Mouse (Mus musculus) adrenal gland, postnatal 4 days (tissue): ENCODE results near the gene Qrfp. TPM values are rescaled to one million over a fixed set of nuclear protein-coding genes. Genes with fewer than 3 reads are reported as not detected.

Experiments
- DNase-seq, 2 experiments: peaks; one replicate each; pipeline ENCODE4 v3.0.0; 2021 to 2022; ENCODE audit warnings: low spot score in 2 of 2, mixed read lengths in 2 of 2
- total RNA-seq, 2 experiments: library from RNA; stranded (reverse); gene quantifications; 2 replicates each; pipeline ENCODE4 v1.2.3; 2021

Gene Qrfp
- total RNA-seq, 2 experiments from 2014 or later = not detected

DNA sequence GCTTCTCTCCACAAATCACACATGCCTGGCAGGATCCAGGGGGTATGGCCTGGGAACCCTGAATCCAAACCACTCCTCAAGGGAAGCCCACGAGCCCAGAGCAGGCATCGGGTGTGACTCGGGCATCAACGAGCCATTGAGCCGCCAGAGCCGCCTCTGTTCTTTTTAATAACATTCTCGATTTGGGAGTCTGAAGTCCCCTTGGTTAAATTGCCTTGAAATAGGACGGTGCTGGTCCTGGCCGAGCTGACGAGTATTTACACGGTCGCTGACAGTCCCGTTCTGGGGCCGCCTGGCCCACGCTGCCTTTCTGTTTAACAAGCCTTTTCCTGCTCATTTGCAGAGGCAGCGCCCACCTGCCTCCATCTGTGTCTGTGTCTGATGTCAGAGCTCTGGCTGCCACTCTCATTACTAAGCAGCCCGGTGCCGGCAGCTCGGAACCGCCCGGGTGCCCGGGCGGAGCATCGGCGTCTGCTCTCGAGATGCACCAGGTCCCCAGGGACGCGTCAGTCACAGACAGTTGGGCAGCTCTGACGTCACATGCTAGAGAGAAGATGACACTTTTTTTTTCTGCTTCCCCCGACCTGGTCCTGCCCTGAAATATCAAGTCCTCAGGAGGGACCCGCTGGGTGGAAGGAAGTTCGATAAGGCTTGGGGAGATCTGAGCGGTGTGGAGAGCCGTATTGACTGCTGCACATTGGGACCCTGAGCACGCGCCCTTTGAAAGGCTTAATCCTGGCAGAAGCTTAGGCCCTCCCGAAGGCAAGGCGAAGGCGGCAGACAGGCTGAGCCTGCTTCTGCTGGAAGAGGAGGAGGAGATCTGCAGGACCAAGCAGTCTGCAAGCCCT lies 12.4 kb upstream of the Qrfp start:
- no peak for DNase-seq

DNA sequence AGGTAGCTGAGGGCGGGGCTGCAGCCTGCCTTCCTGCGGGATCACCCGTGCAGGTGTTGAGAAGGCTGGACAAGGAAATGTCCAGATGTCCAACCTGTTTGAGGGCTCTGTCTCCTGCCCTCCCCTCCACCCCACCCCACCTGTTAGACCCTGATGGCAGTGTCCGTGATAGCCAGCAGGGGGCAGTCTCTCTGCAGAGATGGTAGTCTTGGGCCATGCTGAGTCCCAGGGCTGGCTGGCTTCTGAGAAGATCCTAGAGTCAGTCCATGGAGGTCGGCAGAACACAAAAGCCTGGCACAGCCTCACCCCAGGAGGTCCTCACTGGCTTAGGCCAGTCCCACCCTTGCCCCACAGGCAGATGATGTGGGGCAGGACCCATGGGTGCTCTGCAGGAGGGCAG lies 5.0 kb upstream of the Qrfp start:
- DNase-seq = peak in 1 of 2 experiments; percentile 47

DNA sequence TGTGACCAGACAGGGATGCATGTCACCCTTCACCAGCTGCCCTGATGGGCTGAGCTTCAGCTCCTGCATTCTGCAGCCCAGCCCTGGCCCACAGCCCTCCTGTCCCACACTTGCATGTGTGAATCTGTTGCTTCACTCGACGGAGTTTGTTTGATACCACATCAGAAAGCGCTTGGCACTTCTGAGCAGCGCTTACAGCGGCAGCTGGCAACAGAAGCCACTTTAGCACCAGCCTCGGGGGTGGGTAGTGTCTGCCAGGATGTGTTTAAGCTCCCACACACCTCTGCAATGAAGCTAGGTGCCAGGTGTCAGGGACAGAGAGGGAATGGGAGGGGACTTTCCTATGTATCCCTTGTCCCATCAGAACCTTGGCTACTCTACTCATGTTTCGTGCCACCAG lies 4.3 kb upstream of the Qrfp start:
- DNase-seq = no peak

DNA sequence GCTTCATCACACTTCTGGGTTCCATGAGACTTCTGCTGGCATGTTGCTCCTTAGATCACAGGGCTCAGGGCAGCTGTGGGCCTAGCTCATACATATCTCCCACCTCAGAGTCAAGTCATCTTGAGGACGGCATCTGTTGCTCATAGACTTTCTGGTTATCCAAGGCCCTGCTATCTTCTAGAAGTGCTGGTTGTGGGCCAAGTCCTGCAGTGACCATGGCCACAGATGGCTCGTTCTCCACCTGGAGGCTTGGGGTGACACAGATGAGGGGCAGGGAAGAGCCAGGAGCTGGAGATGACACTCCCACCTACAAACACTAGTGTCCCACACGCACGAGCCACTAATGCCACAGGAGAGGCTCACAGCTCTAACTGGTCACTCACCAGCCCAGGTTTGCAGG lies 3.3 kb upstream of the Qrfp start:
- no peak for DNase-seq

GRCm38 (mm10) chr2:31811086-31811958 lies 942 bp upstream of the Qrfp start:
- no peak for DNase-seq

GRCm38 (mm10) chr2:31809358-31809740 lies 1.0 kb downstream of the Qrfp start:
- DNase-seq = no peak

GRCm38 (mm10) chr2:31808410-31809357 lies 1.7 kb downstream of the Qrfp start:
- no peak for DNase-seq

DNA sequence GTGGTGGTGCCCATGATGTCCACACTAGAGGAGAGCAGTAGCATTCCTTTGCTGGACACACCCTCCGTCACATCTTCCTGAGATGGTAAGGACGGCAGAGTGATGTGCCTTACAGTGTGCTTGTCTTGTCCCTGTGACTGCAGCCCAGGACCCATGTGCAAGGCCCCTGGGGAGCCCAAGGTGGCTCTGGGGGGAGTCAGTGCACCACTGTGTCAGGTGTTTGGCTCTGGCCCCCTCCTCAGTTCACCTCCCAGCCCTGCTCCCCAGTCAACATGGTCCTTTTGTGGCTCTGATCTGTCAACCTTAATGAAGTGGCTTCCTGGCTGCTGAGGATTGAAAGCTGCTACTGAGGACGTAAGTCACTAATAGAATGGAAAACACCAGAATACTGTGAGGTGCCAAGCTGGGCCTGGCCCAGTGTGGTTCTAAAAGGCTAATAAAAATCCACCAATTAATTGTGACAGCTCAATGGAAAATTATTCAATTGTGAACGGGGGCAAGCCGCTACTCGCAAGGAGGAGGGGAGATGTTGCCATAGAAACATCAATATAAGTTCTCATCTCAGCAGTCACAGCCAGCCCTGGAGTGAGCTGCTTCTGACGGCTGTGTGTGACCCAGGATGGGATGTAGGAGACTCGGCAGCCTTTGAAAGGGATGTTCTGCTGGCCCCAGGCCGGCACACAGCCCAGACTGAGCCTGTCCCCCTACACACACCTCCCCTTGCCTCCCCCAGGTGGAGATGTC lies 3.6 kb downstream of the Qrfp start:
- no peak for DNase-seq

GRCm38 (mm10) chr2:31803480-31803879 lies 6.9 kb downstream of the Qrfp start:
- DNase-seq = no peak

DNA sequence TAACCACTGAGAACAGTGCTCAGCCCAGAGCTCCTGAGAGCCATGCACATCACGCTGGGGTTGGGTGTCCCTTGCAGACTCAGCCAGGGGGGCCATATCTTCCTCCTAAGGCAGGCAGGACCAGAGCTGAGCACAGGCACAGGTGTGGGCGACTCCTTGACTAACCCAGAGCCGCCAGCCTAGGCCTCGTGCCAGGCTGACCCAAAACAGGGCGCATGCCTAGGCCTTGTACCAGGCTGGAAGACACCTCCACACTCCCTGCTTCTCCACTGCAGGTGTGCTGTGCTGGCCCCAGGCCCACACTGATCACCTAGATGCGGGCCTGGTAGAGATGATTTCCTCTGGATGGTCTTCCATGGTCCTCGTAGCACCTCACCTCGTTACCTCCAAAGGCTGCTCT lies 7.6 kb downstream of the Qrfp start:
- DNase-seq = no peak

DNA sequence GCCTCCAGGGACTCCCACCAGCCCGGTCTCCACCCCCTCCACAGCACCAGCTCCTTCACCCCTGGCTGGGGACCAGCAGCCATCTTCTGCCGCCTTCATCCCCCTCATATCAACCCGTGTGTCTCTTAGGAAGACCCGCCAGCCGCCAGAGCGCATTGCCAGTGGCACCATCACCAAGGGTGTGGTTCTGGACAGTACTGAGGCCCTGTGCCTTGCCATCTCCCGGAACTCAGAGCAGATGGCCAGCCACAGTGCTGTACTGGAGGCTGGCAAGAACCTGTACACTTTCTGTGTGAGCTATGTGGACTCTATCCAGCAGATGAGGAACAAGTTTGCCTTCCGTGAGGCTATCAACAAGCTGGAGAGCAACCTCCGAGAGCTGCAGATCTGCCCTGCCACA lies 9.0 kb downstream of the Qrfp start:
- no peak for DNase-seq

- no peak for DNase-seq
Observed at GRCm38 (mm10) chr2:31796943-31797342, 13.4 kb downstream of the Qrfp start.

GRCm38 (mm10) chr2:31792611-31793010 lies 17.8 kb downstream of the Qrfp start:
- no peak for DNase-seq

- no peak for DNase-seq
Observed at GRCm38 (mm10) chr2:31791260-31791659, 19.1 kb downstream of the Qrfp start.

- no peak for DNase-seq
Observed at GRCm38 (mm10) chr2:31790728-31791251, 19.6 kb downstream of the Qrfp start.

- no peak for DNase-seq
Observed at GRCm38 (mm10) chr2:31789215-31789614, 21.2 kb downstream of the Qrfp start.

- no peak for DNase-seq
Observed at GRCm38 (mm10) chr2:31788227-31788626, 22.2 kb downstream of the Qrfp start.

- DNase-seq = peak; percentile 35 to 55
Observed at GRCm38 (mm10) chr2:31787029-31787428, 23.4 kb downstream of the Qrfp start.

DNA sequence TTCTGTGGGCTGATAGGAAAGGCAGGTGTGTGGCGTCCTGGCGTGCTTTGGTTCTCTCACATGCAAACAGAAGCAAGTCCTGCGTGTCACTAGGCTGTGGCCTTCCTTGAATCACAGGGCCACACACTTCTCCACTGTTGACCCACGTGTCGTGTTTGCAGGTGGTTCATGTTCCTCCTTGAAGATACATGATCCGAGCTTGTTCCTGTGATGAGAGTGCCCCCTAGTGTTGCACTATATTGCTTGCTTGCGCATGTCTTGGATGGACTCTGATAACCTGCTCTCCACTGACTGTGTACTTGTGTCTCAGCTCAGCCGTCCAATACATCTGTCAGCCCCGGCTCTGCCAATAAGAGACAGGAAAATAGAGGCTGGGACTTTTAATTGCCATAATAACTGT lies 25.3 kb downstream of the Qrfp start:
- peak in 1 of 2 experiments; percentile 57 for DNase-seq

DNA sequence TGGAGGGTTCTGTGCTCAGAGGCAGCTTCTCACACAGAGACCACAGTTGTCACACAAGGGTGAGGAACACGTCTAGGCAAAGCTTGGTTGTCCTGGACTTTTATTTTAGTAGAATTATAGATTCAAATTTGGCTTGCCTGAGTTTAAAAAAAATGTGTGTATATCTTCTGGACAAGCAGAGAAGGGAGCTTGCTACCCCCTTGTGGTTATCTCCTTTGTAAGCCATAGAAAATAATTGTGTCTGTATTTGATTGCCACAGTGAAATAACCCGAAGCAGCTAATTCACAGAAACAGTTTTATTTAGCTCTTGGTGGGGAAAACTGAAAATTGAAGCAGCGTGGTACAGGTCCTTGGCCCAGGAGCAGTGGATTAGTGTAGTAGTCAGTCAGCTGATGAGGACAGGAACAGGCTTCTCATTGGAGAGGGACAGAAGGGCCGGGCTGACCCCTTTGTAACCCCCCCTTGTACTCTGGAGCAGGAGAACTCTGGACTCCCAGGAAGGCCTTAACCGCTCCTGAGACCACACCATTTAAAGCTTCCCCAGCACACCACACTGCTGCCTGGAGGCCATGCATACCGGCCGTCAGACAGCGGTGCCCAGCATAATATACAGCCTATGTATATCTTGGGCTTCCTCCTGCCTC lies 27.3 kb downstream of the Qrfp start:
- no peak for DNase-seq
